8 mouse cellular contexts compared by ENCODE assay signal in genomic region chr5:115470766-115471531, GRCm38 (mm10). TPM values are rescaled to one million over a fixed set of nuclear protein-coding genes. Genes with fewer than 3 reads are reported as not detected.
DNase-seq lines count a peak whose midpoint lies in the region; ATAC-seq and TF ChIP-seq lines count a peak whose summit lies in the region.

No protein-coding gene starts in this region.

- H3K27me3 ChIP-seq in heart, adult 2 months (ENCODE audit: control insufficient read depth, insufficient read depth, low read length) = no peaks in the 10 kb centered on the region

- no peaks in the 10 kb centered on the region for H3K79me2 ChIP-seq in heart, adult 2 months (replicated peaks; ENCODE audit: control insufficient read depth, insufficient read depth, low read length)

- peak; percentile 92 for TF ChIP-seq CTCF in heart, adult 2 months (IDR thresholded peaks at IDR 0.05)

- H3K9ac ChIP-seq in heart, adult 2 months (ENCODE audit: low read depth, low read length) = no peak overlapping the region

- no peak for TF ChIP-seq POLR2A in heart, adult 2 months (IDR thresholded peaks at IDR 0.05; ENCODE audit: insufficient read depth, low read depth, low read length)

- no peaks in the 10 kb centered on the region for H3K36me3 ChIP-seq in heart, adult 2 months (ENCODE audit: control insufficient read depth, insufficient read depth, low read length)

- H3K4me3 ChIP-seq in heart, adult 2 months = no peak overlapping the region

- WGBS in heart, adult 2 months = 31% methylated on average over 20 of the region's 20 CpGs

- intact Hi-C loops in heart, adult 2 months (cut with DNase I) = no loop called here

- no peak for TF ChIP-seq EP300 in heart, adult 2 months (IDR thresholded peaks at IDR 0.05; ENCODE audit: insufficient read depth, low read depth, low read length)

- H3K27ac ChIP-seq in heart, adult 2 months = no peak overlapping the region

- peaks cover 2% of the 10 kb centered on the region; the same call in 1 of the 2 replicates for H3K4me1 ChIP-seq in heart, adult 2 months (ENCODE audit: control insufficient read depth, insufficient read depth, low read length)

- DNase-seq in heart, adult 2 months = peak in 1 of 2 experiments; percentile 70
- DNase-seq in heart, adult 11 months = no peak
- DNase-seq in A20 (ENCODE audit: low read depth, low spot score) = peak; percentile 65
- peak; percentile 52 for DNase-seq in ZHBTc4 (ENCODE audit: low read depth, low spot score)
- peak; percentile 79 to 80 for DNase-seq in kidney, postnatal 4 days
- DNase-seq in gastrocnemius, postnatal 25 days = no peak

- ATAC-seq in granulocyte monocyte progenitor cell, adult 5-6 weeks (replicated peaks; ENCODE audit: poor library complexity, severe bottlenecking) = peak; percentile 77
- peak; percentile 69 for ATAC-seq in megakaryocyte-erythroid progenitor cell, adult 5-6 weeks (replicated peaks; ENCODE audit: low FRiP score, low TSS enrichment, poor library complexity, severe bottlenecking)

RNA-seq across cellular contexts. Expression of gene Pla2g1b, which starts 4.9 kb away (rescaled TPM):
- not detected for total RNA-seq in heart, adult 2 months (2021)
- not detected in 2 replicates for polyA plus RNA-seq in heart, adult 2 months (2012; rRNA removed)
- total RNA-seq in granulocyte monocyte progenitor cell, adult 5-6 weeks (2014; fragmentation: Nextera tagmentation) = not detected in 2 replicates
- total RNA-seq in granulocyte monocyte progenitor cell, adult 5-6 weeks (2017) = not detected in 2 replicates
- not detected in 2 replicates for total RNA-seq in megakaryocyte-erythroid progenitor cell, adult 5-6 weeks (2014; fragmentation: Nextera tagmentation)
- not detected in 2 replicates for total RNA-seq in megakaryocyte-erythroid progenitor cell, adult 5-6 weeks (2017)
- total RNA-seq in gastrocnemius, postnatal 25 days (2021) = not detected

RNA-seq across cellular contexts. Expression of gene Sirt4, which starts 13.6 kb away (rescaled TPM):
- 10 to 100 TPM; 15.3 to 18.8 TPM for total RNA-seq in heart, adult 2 months (2021)
- polyA plus RNA-seq in heart, adult 2 months (2012; rRNA removed) = 25.1 and 31.3 TPM in 2 replicates
- 9.2 and 23.1 TPM in 2 replicates for total RNA-seq in granulocyte monocyte progenitor cell, adult 5-6 weeks (2014; fragmentation: Nextera tagmentation)
- total RNA-seq in granulocyte monocyte progenitor cell, adult 5-6 weeks (2017) = 2.9 and 7.1 TPM in 2 replicates
- 10.7 and 20.4 TPM in 2 replicates for total RNA-seq in megakaryocyte-erythroid progenitor cell, adult 5-6 weeks (2014; fragmentation: Nextera tagmentation)
- 3.4 and 7.2 TPM in 2 replicates for total RNA-seq in megakaryocyte-erythroid progenitor cell, adult 5-6 weeks (2017)
- 10 to 100 TPM; 13.8 to 14.1 TPM for total RNA-seq in gastrocnemius, postnatal 25 days (2021)

RNA-seq across cellular contexts. Expression of gene Pxn, which starts 35.5 kb away (rescaled TPM):
- 10 to 100 TPM; 35.9 to 37.1 TPM for total RNA-seq in heart, adult 2 months (2021)
- 51.9 and 56.5 TPM in 2 replicates for polyA plus RNA-seq in heart, adult 2 months (2012; rRNA removed)
- 56.2 and 57.1 TPM in 2 replicates for total RNA-seq in granulocyte monocyte progenitor cell, adult 5-6 weeks (2014; fragmentation: Nextera tagmentation)
- total RNA-seq in granulocyte monocyte progenitor cell, adult 5-6 weeks (2017) = 110 and 111 TPM in 2 replicates
- 31.8 and 34.0 TPM in 2 replicates for total RNA-seq in megakaryocyte-erythroid progenitor cell, adult 5-6 weeks (2014; fragmentation: Nextera tagmentation)
- 36.1 and 47.5 TPM in 2 replicates for total RNA-seq in megakaryocyte-erythroid progenitor cell, adult 5-6 weeks (2017)
- total RNA-seq in gastrocnemius, postnatal 25 days (2021) = 10 to 100 TPM; 70.0 to 78.1 TPM

RNA-seq across cellular contexts. Expression of gene Msi1, which starts 41.5 kb away (rescaled TPM):
- total RNA-seq in heart, adult 2 months (2021) = under 1 TPM; 0.55 to 0.99 TPM
- 0.61 and 0.64 TPM in 2 replicates for polyA plus RNA-seq in heart, adult 2 months (2012; rRNA removed)
- total RNA-seq in granulocyte monocyte progenitor cell, adult 5-6 weeks (2014; fragmentation: Nextera tagmentation) = not detected in 2 replicates
- total RNA-seq in granulocyte monocyte progenitor cell, adult 5-6 weeks (2017) = not detected in 2 replicates
- not detected in 2 replicates for total RNA-seq in megakaryocyte-erythroid progenitor cell, adult 5-6 weeks (2014; fragmentation: Nextera tagmentation)
- total RNA-seq in megakaryocyte-erythroid progenitor cell, adult 5-6 weeks (2017) = not detected in 2 replicates
- total RNA-seq in gastrocnemius, postnatal 25 days (2021) = under 1 TPM; 0.29 to 0.61 TPM

Comparison
In these comparisons a context has a peak if more than half of its experiments do, and no peak if none do; other contexts are left out.
1. DNase-seq: peak in A20 (single experiment), ZHBTc4 (single experiment) and kidney, postnatal 4 days (2 of 2); none in heart, adult 11 months (single experiment) and gastrocnemius, postnatal 25 days (single experiment).